ENCODE assay signal across 16 mouse cellular contexts in genomic region chr9:80277157-80277556, GRCm38 (mm10).
DNase-seq lines count a peak whose midpoint lies in the region; ATAC-seq lines count a peak whose summit lies in the region.
"Had no signal": no experiment of that assay in that cellular context is flagged by ENCODE, and none has a peak within 500 bp of the region (broad histone marks: within the 10 kb centered on the region; RNA-seq: fewer than 3 reads in every experiment).

No protein-coding gene starts in this region.

- peak; percentile 29 for DNase-seq in embryo, embryonic 11 days
- DNase-seq in embryo, embryonic 9.5 days (ENCODE audit: extremely low spot score) = no peak
- DNase-seq in midbrain, embryonic 10.5 days (ENCODE audit: low spot score) = no peak
- DNase-seq in cerebellum, adult 18-20 months = peak; percentile 10 to 24
- DNase-seq in retina, embryonic 14.5 days (ENCODE audit: low spot score) = peak; percentile 15
- no peak for DNase-seq in urinary bladder, postnatal 36 days (ENCODE audit: low spot score in 2 of 2)
- DNase-seq: gastrocnemius, postnatal 10 days; lung, postnatal 4 days had no signal

- no peaks in the 10 kb centered on the region for H3K27me3 ChIP-seq in midbrain, embryonic 12.5 days
- H3K27me3 ChIP-seq in midbrain, embryonic 10.5 days (ENCODE audit: low read depth, poor library complexity, severe bottlenecking) = no peaks in the 10 kb centered on the region
- H3K27me3 ChIP-seq: embryonic facial prominence, embryonic 12.5 days; heart, embryonic 13.5 days; hindbrain, embryonic 15.5 days; limb, embryonic 12.5 days had no signal

- H3K4me3 ChIP-seq in midbrain, embryonic 12.5 days = no peak overlapping the region
- no peak overlapping the region for H3K4me3 ChIP-seq in midbrain, embryonic 10.5 days
- H3K4me3 ChIP-seq: embryonic facial prominence, embryonic 12.5 days; forebrain, embryonic 13.5 days; heart, embryonic 13.5 days; hindbrain, embryonic 15.5 days; limb, embryonic 12.5 days had no signal

- H3K4me2 ChIP-seq in midbrain, embryonic 12.5 days (replicated peaks) = no peak overlapping the region
- H3K4me2 ChIP-seq: embryonic facial prominence, embryonic 12.5 days; forebrain, embryonic 13.5 days; heart, embryonic 13.5 days; hindbrain, embryonic 15.5 days; limb, embryonic 12.5 days had no signal

- 45% methylated on average over 2 of the region's 2 CpGs for WGBS in midbrain, embryonic 12.5 days
- 54% methylated on average over 2 of the region's 2 CpGs for WGBS in midbrain, embryonic 10.5 days

- H3K9me3 ChIP-seq in midbrain, embryonic 12.5 days = no peaks in the 10 kb centered on the region
- no peaks in the 10 kb centered on the region for H3K9me3 ChIP-seq in midbrain, embryonic 10.5 days (replicated peaks)
- H3K9me3 ChIP-seq: embryonic facial prominence, embryonic 12.5 days; forebrain, embryonic 13.5 days; G1E; heart, embryonic 13.5 days; hindbrain, embryonic 15.5 days; limb, embryonic 12.5 days had no signal

- no peak overlapping the region for H3K9ac ChIP-seq in midbrain, embryonic 12.5 days (replicated peaks)
- H3K9ac ChIP-seq: embryonic facial prominence, embryonic 12.5 days; forebrain, embryonic 13.5 days; heart, embryonic 13.5 days; hindbrain, embryonic 15.5 days; limb, embryonic 12.5 days had no signal

- no peak overlapping the region for H3K27ac ChIP-seq in midbrain, embryonic 12.5 days (replicated peaks)
- no peak overlapping the region for H3K27ac ChIP-seq in midbrain, embryonic 10.5 days (replicated peaks)
- H3K27ac ChIP-seq: embryonic facial prominence, embryonic 12.5 days; forebrain, embryonic 13.5 days; heart, embryonic 13.5 days; hindbrain, embryonic 15.5 days; limb, embryonic 12.5 days had no signal

- 0 out of 2 replicates have a peak, but pooled peaks cover 5% of the 10 kb centered on the region for H3K4me1 ChIP-seq in midbrain, embryonic 12.5 days
- peaks cover 10% of the 10 kb centered on the region for H3K4me1 ChIP-seq in midbrain, embryonic 10.5 days
- H3K4me1 ChIP-seq: hindbrain, embryonic 15.5 days; limb, embryonic 12.5 days had no signal

- peak; percentile 42; the same call in 1 of the 2 replicates for ATAC-seq in midbrain, embryonic 12.5 days (ENCODE audit: low FRiP score, low read depth)
- no peak for ATAC-seq in activated CD4-positive, CD25-positive, alpha-beta regulatory T cell, adult 4 months
- ATAC-seq: forebrain, embryonic 13.5 days had no signal

- no peaks in the 10 kb centered on the region for H3K36me3 ChIP-seq in midbrain, embryonic 12.5 days
- no peaks in the 10 kb centered on the region for H3K36me3 ChIP-seq in midbrain, embryonic 10.5 days
- H3K36me3 ChIP-seq: embryonic facial prominence, embryonic 12.5 days; G1E; hindbrain, embryonic 15.5 days; limb, embryonic 12.5 days had no signal

Comparison
In these comparisons a context has a peak if more than half of its experiments do, and no peak if none do; other contexts are left out.
1. DNase-seq: peak in embryo, embryonic 11 days (single experiment), cerebellum, adult 18-20 months (2 of 2) and retina, embryonic 14.5 days (single experiment); none in embryo, embryonic 9.5 days (single experiment), midbrain, embryonic 10.5 days (single experiment) and urinary bladder, postnatal 36 days (0 of 2).